Mouse (Mus musculus): ENCODE measurements around the gene Olfr373.

- TF ChIP-seq CTCF (IDR thresholded peaks at IDR 0.05; ENCODE audit: control insufficient read depth, insufficient read depth, insufficient replicate concordance, low read depth, low read length) (no peak), POLR2A (IDR thresholded peaks at IDR 0.05; ENCODE audit: control insufficient read depth, low read depth, low read length) (no peak)
Observed at GRCm38 (mm10) chr8:72144345-72144975, 61.5 kb downstream of the Olfr373 start.
